Mouse (Mus musculus) gastrocnemius, postnatal 36 days (tissue): ENCODE results near the gene Rgcc. TPM values are rescaled to one million over a fixed set of nuclear protein-coding genes. Genes with fewer than 3 reads are reported as not detected.

Source experiments
- DNase-seq, 2 experiments: peaks; one replicate each; pipeline ENCODE4 v3.0.0; 2022
- intact Hi-C: fragments of 180-260 bp; cut with DNase I; formaldehyde crosslinking; loops from one replicate; pipeline ENCODE4 v1.15.1; 2025
- total RNA-seq, 2 experiments: library from RNA; stranded (reverse); gene quantifications; 2 replicates each; pipeline ENCODE4 v1.2.3; 2021

The Rgcc gene
- total RNA-seq, 2 experiments from 2014 or later = 36.2 to 47.3 TPM

GRCm38 (mm10) chr14:79251727-79252285 is 49.6 kb downstream of the Rgcc start:
- DNase-seq = no peak
- intact Hi-C loops = no loop called here

- intact Hi-C loops = no loop called here
Measured at GRCm38 (mm10) chr14:79244571-79244970, 56.9 kb downstream of the Rgcc start.

GRCm38 (mm10) chr14:79243038-79243883 is 58.2 kb downstream of the Rgcc start:
- intact Hi-C loops = no loop called here
- DNase-seq = no peak

More at GRCm38 (mm10) chr14:79244571-79244970, 56.9 kb downstream of the Rgcc start:
- no peak for DNase-seq

GRCm38 (mm10) chr14:79242386-79242720 is 59.1 kb downstream of the Rgcc start:
- no peak for DNase-seq
- intact Hi-C loops = no loop called here

- no peak for DNase-seq
- intact Hi-C loops = no loop called here
Measured at GRCm38 (mm10) chr14:79241656-79242385, 59.6 kb downstream of the Rgcc start.

GRCm38 (mm10) chr14:79241057-79241570 is 60.3 kb downstream of the Rgcc start:
- intact Hi-C loops = no loop called here
- no peak for DNase-seq

- no peak for DNase-seq
- intact Hi-C loops = no loop called here
Measured at GRCm38 (mm10) chr14:79239402-79239801, 62.0 kb downstream of the Rgcc start.

Other genes with a start within 250 kb of the Rgcc start
- gene Zfp957, start 54.3 kb downstream of the Rgcc start, total RNA-seq = not detected
- 10 to 100 TPM; 21.7 to 22.1 TPM for gene Naa16, start 89.1 kb upstream of the Rgcc start, total RNA-seq
- 1 to 10 TPM; 8.0 to 8.3 TPM for gene Mtrf1, start 96.1 kb upstream of the Rgcc start, total RNA-seq
- 1 to 10 TPM; 4.3 to 6.2 TPM for gene Kbtbd7, start 124.9 kb upstream of the Rgcc start, total RNA-seq
- gene Kbtbd6, start 150.2 kb upstream of the Rgcc start, total RNA-seq = under 1 TPM in 1 of 2 experiments, not detected in 1; 0.15 TPM
- gene Elf1, start 179.5 kb upstream of the Rgcc start, total RNA-seq = 1 to 10 TPM; 4.8 to 4.9 TPM
- 10 to 100 TPM; 16.0 to 19.9 TPM for gene Wbp4, start 179.9 kb upstream of the Rgcc start, total RNA-seq